Mouse (Mus musculus) olfactory bulb, adult 2 months (tissue): ENCODE measurements around the gene Ttc38. TPM values are rescaled to one million over a fixed set of nuclear protein-coding genes. Genes with fewer than 3 reads are reported as not detected.

Experiments
- H3K27ac ChIP-seq: fragments of 200-500 bp; 2 replicates; pipeline ENCODE4 v1.5.1; 2012; ENCODE audit warnings: low read depth, low read length; ENCODE audit not compliant: insufficient read depth
- H3K4me1 ChIP-seq: fragments of 200-500 bp; 2 replicates; pipeline ENCODE4 v1.6.1; 2012; ENCODE audit warnings: low read length; ENCODE audit not compliant: control insufficient read depth, insufficient read depth
- H3K4me3 ChIP-seq: fragments of 200-500 bp; 2 replicates; pipeline ENCODE4 v1.5.1; 2012; ENCODE audit warnings: mild to moderate bottlenecking, low read depth, low read length, moderate library complexity; ENCODE audit not compliant: insufficient read depth
- CTCF ChIP-seq: fragments of 200-500 bp; IDR thresholded peaks from 2 replicates; pipeline ENCODE4 v1.5.1; 2012; ENCODE audit warnings: low read depth, mild to moderate bottlenecking, low read length, moderate library complexity; ENCODE audit not compliant: insufficient read depth
- POLR2A ChIP-seq: fragments of 200-500 bp; IDR thresholded peaks from 2 replicates; pipeline ENCODE4 v1.6.1; 2012; ENCODE audit warnings: mild to moderate bottlenecking, low read depth, low read length, moderate library complexity; ENCODE audit not compliant: insufficient read depth
- WGBS: fragments of 180-500 bp; shearing (Covaris S2); methylation state at CpG from one replicate; pipeline ENCODE4 v1.1.7; 2018; 5-methylcytosine and 5-hydroxymethylcytosine counted together
- polyA plus RNA-seq: library from polyadenylated mRNA; stranded (reverse); fragments of >200 nt; gene quantifications from 2 replicates; pipeline ENCODE4 v1.2.4, GENCODE M21; 2012; ENCODE audit warnings: low replicate concordance; ENCODE audit not compliant: missing spikeins, insufficient read depth, insufficient read length

The Ttc38 gene
- polyA plus RNA-seq, 1 experiment: not detected

DNA sequence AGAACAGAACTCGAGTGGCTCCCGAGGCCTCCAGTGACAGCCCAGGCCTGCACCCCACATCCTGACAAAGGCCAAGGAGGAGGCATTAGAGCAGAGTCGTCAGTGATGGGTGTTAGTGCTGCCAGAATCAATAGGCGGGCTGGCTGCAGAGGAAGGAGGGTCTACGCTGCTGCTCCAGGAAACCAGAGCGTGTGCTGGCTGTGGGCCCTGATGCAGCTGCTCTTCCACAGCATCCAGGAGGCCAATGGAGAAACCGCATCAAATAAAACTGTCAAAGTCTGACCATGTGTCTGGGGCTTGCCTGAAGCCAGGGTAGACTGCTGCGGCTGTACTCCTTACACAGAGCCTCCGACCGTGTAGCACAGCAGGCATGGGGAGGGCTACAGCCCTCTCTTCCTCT lies 65.0 kb downstream of the Ttc38 start:
- WGBS: 48% methylated on average over 10 of the region's 10 CpGs
- TF ChIP-seq POLR2A (no peak), CTCF (no peak)
- H3K27ac ChIP-seq: no peak overlapping the region
- H3K4me1 ChIP-seq: peaks cover 19% of the 10 kb centered on the region
- H3K4me3 ChIP-seq: no peak overlapping the region

- TF ChIP-seq CTCF: no peak
- no peak for TF ChIP-seq POLR2A
- Histone ChIP-seq H3K4me1 (peaks cover 14% of the 10 kb centered on the region; the same call in 1 of the 2 replicates), H3K4me3 (no peak overlapping the region), H3K27ac (no peak overlapping the region)
- WGBS: 42% methylated on average over 6 of the region's 6 CpGs
Observed at GRCm38 (mm10) chr15:85899396-85899795, 67.3 kb downstream of the Ttc38 start.

GRCm38 (mm10) chr15:85900318-85900717 lies 68.2 kb downstream of the Ttc38 start:
- H3K4me1 ChIP-seq: peaks cover 19% of the 10 kb centered on the region; the same call in 1 of the 2 replicates
- TF ChIP-seq CTCF (no peak), POLR2A (no peak)
- no peak overlapping the region for H3K27ac ChIP-seq
- H3K4me3 ChIP-seq: no peak overlapping the region
- WGBS: 72% methylated on average over 8 of the region's 8 CpGs

DNA sequence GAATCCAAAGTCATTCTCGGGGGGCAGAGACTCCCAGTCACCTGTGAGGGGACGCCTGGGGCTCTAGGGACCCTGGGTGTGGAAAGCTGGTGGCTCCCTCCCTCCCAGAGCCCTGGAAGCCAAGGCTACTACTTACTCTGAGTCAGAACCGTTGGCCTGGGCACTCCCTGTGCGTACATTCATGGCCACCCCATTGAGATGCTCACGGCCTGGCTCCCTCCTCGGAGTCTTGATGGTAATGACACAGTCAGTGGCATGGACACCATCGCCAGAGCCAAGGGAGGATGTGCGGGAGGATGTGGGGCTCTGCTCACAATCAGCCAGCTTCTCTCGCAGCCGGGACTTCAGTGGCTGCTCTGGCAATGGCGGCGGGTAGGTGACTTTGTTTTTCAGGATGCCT lies 68.7 kb downstream of the Ttc38 start:
- WGBS: 77% methylated on average over 12 of the region's 12 CpGs
- TF ChIP-seq POLR2A (no peak), CTCF (no peak)

DNA sequence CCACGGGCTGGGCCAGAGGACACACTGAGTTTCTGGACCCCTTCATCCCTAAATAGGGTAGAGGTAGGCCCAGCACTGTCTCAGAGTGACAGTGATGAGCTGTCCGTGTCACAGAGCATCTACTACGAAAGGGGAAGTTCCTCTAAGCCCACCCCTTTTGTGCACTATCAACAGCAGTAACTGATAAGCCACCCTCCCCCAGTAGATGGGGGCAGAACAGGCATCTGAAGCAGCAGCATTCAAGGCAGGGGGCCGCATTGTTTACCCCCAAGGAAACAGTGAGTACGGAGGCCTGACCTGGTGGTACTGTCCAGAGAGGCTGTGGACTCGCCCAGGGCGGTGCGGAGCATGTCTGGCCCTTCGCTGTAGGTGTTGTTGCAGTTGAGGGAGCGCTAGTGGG lies 70.4 kb downstream of the Ttc38 start:
- H3K4me3 ChIP-seq: no peak overlapping the region
- no peak for TF ChIP-seq POLR2A
- no peak for TF ChIP-seq CTCF
- H3K27ac ChIP-seq: no peak overlapping the region
- WGBS: 94% methylated on average over 10 of the region's 10 CpGs
- peaks cover 12% of the 10 kb centered on the region; the same call in 1 of the 2 replicates for H3K4me1 ChIP-seq

More for the DNA sequence above, 68.7 kb downstream of the Ttc38 start:
- no peak overlapping the region for H3K27ac ChIP-seq
- H3K4me3 ChIP-seq: no peak overlapping the region
- H3K4me1 ChIP-seq: peaks cover 22% of the 10 kb centered on the region; the same call in 1 of the 2 replicates

GRCm38 (mm10) chr15:85903826-85904225 lies 71.7 kb downstream of the Ttc38 start:
- H3K4me1 ChIP-seq: peaks cover 11% of the 10 kb centered on the region; the same call in 1 of the 2 replicates
- WGBS: 84% methylated on average over 8 of the region's 8 CpGs

More at GRCm38 (mm10) chr15:85903826-85904225, 71.7 kb downstream of the Ttc38 start:
- no peak overlapping the region for H3K27ac ChIP-seq
- TF ChIP-seq CTCF (peak; percentile 22; the same call in 1 of the 2 replicates), POLR2A (no peak)
- H3K4me3 ChIP-seq: no peak overlapping the region

Other genes with a start within 250 kb of the Ttc38 start
- gene Wnt7b, start 249.8 kb upstream of the Ttc38 start, polyA plus RNA-seq: not detected in 2 replicates
- gene Ppara, start 97.3 kb upstream of the Ttc38 start, polyA plus RNA-seq: not detected in 2 replicates
- not detected in 2 replicates for gene Cdpf1, start 20.6 kb upstream of the Ttc38 start, polyA plus RNA-seq
- not detected in 2 replicates for gene Pkdrej, start 10.6 kb upstream of the Ttc38 start, polyA plus RNA-seq
- not detected in 2 replicates for gene Gtse1, start 27.4 kb downstream of the Ttc38 start, polyA plus RNA-seq
- gene Trmu, start 47.0 kb downstream of the Ttc38 start, polyA plus RNA-seq: not detected in 2 replicates
- gene Celsr1, start 201.5 kb downstream of the Ttc38 start, polyA plus RNA-seq: not detected in 2 replicates
- gene Gramd4, start 225.4 kb downstream of the Ttc38 start, polyA plus RNA-seq: not detected in 2 replicates